Mouse (Mus musculus): ENCODE data around the gene Vmp1.

GRCm38 (mm10) chr11:86604732-86605520, 78.7 kb downstream of the Vmp1 start:
- no peak for TF ChIP-seq CTCF (IDR thresholded peaks at IDR 0.05; ENCODE audit: extremely low read depth, insufficient read depth, insufficient read length, insufficient replicate concordance)
- TF ChIP-seq POLR2A (IDR thresholded peaks at IDR 0.05; ENCODE audit: low read depth, low read length), result no peak
